Mouse (Mus musculus): ENCODE measurements around the gene Itpa. TPM values are rescaled to one million over a fixed set of nuclear protein-coding genes. Genes with fewer than 3 reads are reported as not detected.

Itpa gene
- polyA plus RNA-seq, 1 experiment from 2014 or later = 148 TPM

- under 1% methylated on average over 40 of the region's 40 CpGs for WGBS
- Histone ChIP-seq H3K27ac (peak within 1 kb of the TSS; percentile 98), H3K27me3 (ENCODE audit: insufficient read depth, poor library complexity, severe bottlenecking) (no peaks in the 10 kb centered on the region), H3K4me1 (replicated peaks) (peaks cover 34% of the 10 kb centered on the region), H3K36me3 (peaks cover 37% of the 10 kb centered on the region), H3K9me3 (no peaks in the 10 kb centered on the region), H3K4me3 (peak within 1 kb of the TSS; percentile 67)
- peak; percentile 94 for DNase-seq (ENCODE audit: low spot score)
These were observed 3.2 kb upstream of the Itpa start, which contains the start of gene Ddrgk1 for GRCm38 (mm10) chr2:130664102-130664701. Gene Ddrgk1, minus strand, starts transcription at chr2:130664659.

GRCm38 (mm10) chr2:130677211-130677610 lies 9.8 kb downstream of the Itpa start:
- peaks cover 98% of the 10 kb centered on the region for H3K36me3 ChIP-seq
- H3K27me3 ChIP-seq (ENCODE audit: insufficient read depth, poor library complexity, severe bottlenecking) = no peaks in the 10 kb centered on the region

GRCm38 (mm10) chr2:130679154-130679553 lies 11.7 kb downstream of the Itpa start:
- 95% methylated on average over 12 of the region's 12 CpGs for WGBS
- Histone ChIP-seq H3K27me3 (ENCODE audit: insufficient read depth, poor library complexity, severe bottlenecking) (no peaks in the 10 kb centered on the region), H3K36me3 (peaks cover 100% of the 10 kb centered on the region), H3K27ac (no peak overlapping the region), H3K9me3 (no peaks in the 10 kb centered on the region), H3K4me3 (no peak overlapping the region), H3K4me1 (replicated peaks) (no peaks in the 10 kb centered on the region)
- DNase-seq (ENCODE audit: low spot score) = no peak

More at GRCm38 (mm10) chr2:130677211-130677610, 9.8 kb downstream of the Itpa start:
- no peak for DNase-seq (ENCODE audit: low spot score)
- Histone ChIP-seq H3K27ac (no peak overlapping the region), H3K4me3 (no peak overlapping the region), H3K4me1 (replicated peaks) (no peaks in the 10 kb centered on the region), H3K9me3 (no peaks in the 10 kb centered on the region)
- 91% methylated on average over 10 of the region's 10 CpGs for WGBS

- Histone ChIP-seq H3K9me3 (no peaks in the 10 kb centered on the region), H3K4me1 (replicated peaks) (no peaks in the 10 kb centered on the region), H3K36me3 (peaks cover 100% of the 10 kb centered on the region), H3K27ac (no peak overlapping the region), H3K27me3 (ENCODE audit: insufficient read depth, poor library complexity, severe bottlenecking) (no peaks in the 10 kb centered on the region), H3K4me3 (no peak overlapping the region)
- DNase-seq (ENCODE audit: low spot score) = no peak
- 94% methylated on average over 6 of the region's 6 CpGs for WGBS
These were observed 12.5 kb downstream of the Itpa start for GRCm38 (mm10) chr2:130679899-130680298.

GRCm38 (mm10) chr2:130681531-130681930 lies 14.1 kb downstream of the Itpa start:
- Histone ChIP-seq H3K27ac (no peak overlapping the region), H3K4me1 (replicated peaks) (no peaks in the 10 kb centered on the region), H3K36me3 (peaks cover 97% of the 10 kb centered on the region), H3K4me3 (no peak overlapping the region), H3K27me3 (ENCODE audit: insufficient read depth, poor library complexity, severe bottlenecking) (no peaks in the 10 kb centered on the region), H3K9me3 (no peaks in the 10 kb centered on the region)
- whole genome bisulfite sequencing = 90% methylated on average over 3 of the region's 3 CpGs
- DNase-seq (ENCODE audit: low spot score) = no peak

GRCm38 (mm10) chr2:130685426-130685825 lies 18.0 kb downstream of the Itpa start:
- 87% methylated on average over 9 of the region's 9 CpGs for WGBS

GRCm38 (mm10) chr2:130689011-130689410 lies 21.6 kb downstream of the Itpa start:
- Histone ChIP-seq H3K9me3 (no peaks in the 10 kb centered on the region), H3K27ac (no peak overlapping the region), H3K4me1 (replicated peaks) (no peaks in the 10 kb centered on the region), H3K27me3 (ENCODE audit: insufficient read depth, poor library complexity, severe bottlenecking) (peaks cover 5% of the 10 kb centered on the region), H3K36me3 (peaks cover 30% of the 10 kb centered on the region), H3K4me3 (no peak overlapping the region)
- WGBS = 82% methylated on average over 2 of the region's 2 CpGs
- no peak for DNase-seq (ENCODE audit: low spot score)

More at GRCm38 (mm10) chr2:130685426-130685825, 18.0 kb downstream of the Itpa start:
- Histone ChIP-seq H3K27ac (no peak overlapping the region), H3K36me3 (peaks cover 65% of the 10 kb centered on the region), H3K9me3 (no peaks in the 10 kb centered on the region), H3K4me1 (replicated peaks) (no peaks in the 10 kb centered on the region), H3K27me3 (ENCODE audit: insufficient read depth, poor library complexity, severe bottlenecking) (no peaks in the 10 kb centered on the region), H3K4me3 (no peak overlapping the region)
- no peak for DNase-seq (ENCODE audit: low spot score)

GRCm38 (mm10) chr2:130693563-130693962 lies 26.2 kb downstream of the Itpa start:
- Histone ChIP-seq H3K27me3 (ENCODE audit: insufficient read depth, poor library complexity, severe bottlenecking) (peaks cover 50% of the 10 kb centered on the region), H3K9me3 (no peaks in the 10 kb centered on the region), H3K4me1 (replicated peaks) (peaks cover 20% of the 10 kb centered on the region), H3K27ac (no peak overlapping the region), H3K4me3 (no peak overlapping the region), H3K36me3 (no peaks in the 10 kb centered on the region)
- 38% methylated on average over 3 of the region's 3 CpGs for WGBS
- DNase-seq (ENCODE audit: low spot score) = no peak

GRCm38 (mm10) chr2:130696700-130697152 lies 29.3 kb downstream of the Itpa start:
- Histone ChIP-seq H3K9me3 (no peaks in the 10 kb centered on the region), H3K36me3 (no peaks in the 10 kb centered on the region), H3K27ac (no peak overlapping the region), H3K4me3 (peak overlapping the region; percentile 75), H3K4me1 (replicated peaks) (peaks cover 20% of the 10 kb centered on the region), H3K27me3 (ENCODE audit: insufficient read depth, poor library complexity, severe bottlenecking) (peaks cover 75% of the 10 kb centered on the region)
- no peak for DNase-seq (ENCODE audit: low spot score)
- 1% methylated on average over 31 of the region's 31 CpGs for WGBS

- DNase-seq (ENCODE audit: low spot score) = peak; percentile 58
- Histone ChIP-seq H3K4me3 (peak within 1 kb of the TSS; percentile 75), H3K9me3 (no peaks in the 10 kb centered on the region), H3K36me3 (no peaks in the 10 kb centered on the region), H3K27me3 (ENCODE audit: insufficient read depth, poor library complexity, severe bottlenecking) (peaks cover 75% of the 10 kb centered on the region), H3K4me1 (replicated peaks) (peaks cover 20% of the 10 kb centered on the region), H3K27ac (peak within 1 kb of the TSS; percentile 42; the same call in 1 of the 2 replicates)
- 1% methylated on average over 65 of the region's 65 CpGs for WGBS
These were observed 29.9 kb downstream of the Itpa start, which contains the start of gene Slc4a11 for GRCm38 (mm10) chr2:130697153-130697810. Gene Slc4a11, minus strand, starts transcription at chr2:130697519.

GRCm38 (mm10) chr2:130697821-130698266 lies 30.4 kb downstream of the Itpa start:
- DNase-seq (ENCODE audit: low spot score) = no peak
- peaks cover 75% of the 10 kb centered on the region for H3K27me3 ChIP-seq (ENCODE audit: insufficient read depth, poor library complexity, severe bottlenecking)

GRCm38 (mm10) chr2:130704040-130705001 lies 36.9 kb downstream of the Itpa start:
- Histone ChIP-seq H3K27me3 (ENCODE audit: insufficient read depth, poor library complexity, severe bottlenecking) (peaks cover 18% of the 10 kb centered on the region), H3K36me3 (peaks cover 5% of the 10 kb centered on the region), H3K4me3 (no peak overlapping the region), H3K27ac (no peak overlapping the region), H3K9me3 (no peaks in the 10 kb centered on the region), H3K4me1 (replicated peaks) (0 out of 2 replicates have a peak, but pooled peaks cover 2% of the 10 kb centered on the region)
- no peak for DNase-seq (ENCODE audit: low spot score)
- 69% methylated on average over 9 of the region's 9 CpGs for WGBS

More at GRCm38 (mm10) chr2:130697821-130698266, 30.4 kb downstream of the Itpa start:
- peak overlapping the region; percentile 42; the same call in 1 of the 2 replicates for H3K27ac ChIP-seq
- H3K9me3 ChIP-seq = no peaks in the 10 kb centered on the region
- H3K4me3 ChIP-seq = peak overlapping the region; percentile 75
- WGBS = 3% methylated on average over 14 of the region's 14 CpGs
- H3K4me1 ChIP-seq (replicated peaks) = peaks cover 20% of the 10 kb centered on the region
- no peaks in the 10 kb centered on the region for H3K36me3 ChIP-seq
